Mouse (Mus musculus) heart, adult 9 months (tissue): ENCODE measurements around the gene Ubr4.
"Not testable (repeated sequence)": the region's sequence is repeated elsewhere in the genome, so short reads cannot be mapped to it uniquely, and the experiment has no call there.

Experiments
- DNase-seq, 2 experiments: peaks; one replicate each; pipeline ENCODE4 v3.0.0; 2022; ENCODE audit warnings: low spot score in 2 of 2

The Ubr4 gene

GRCm38 (mm10) chr4:139484496-139484895 lies 132.1 kb downstream of the Ubr4 start:
- DNase-seq: no peak

DNA sequence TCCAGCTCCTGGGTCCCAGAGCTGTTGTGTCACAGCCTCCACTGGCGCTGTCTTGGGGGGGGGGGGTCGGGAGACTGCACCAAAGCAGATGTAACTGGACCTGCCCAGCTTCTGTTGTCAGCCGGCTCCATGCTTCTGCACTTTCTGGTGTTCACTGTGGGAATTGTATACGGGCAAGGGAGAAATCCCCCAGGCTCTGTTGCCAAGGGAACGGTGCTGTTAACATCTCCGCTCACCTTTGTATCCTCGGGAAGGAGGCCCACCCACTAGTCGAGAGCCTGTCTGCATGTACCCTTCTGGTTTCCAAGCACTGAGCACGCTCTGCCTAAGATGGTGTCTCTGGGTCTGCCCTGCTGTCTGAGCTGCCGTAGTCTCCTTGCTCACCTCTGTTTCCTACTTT lies 134.7 kb downstream of the Ubr4 start:
- DNase-seq: no peak

DNA sequence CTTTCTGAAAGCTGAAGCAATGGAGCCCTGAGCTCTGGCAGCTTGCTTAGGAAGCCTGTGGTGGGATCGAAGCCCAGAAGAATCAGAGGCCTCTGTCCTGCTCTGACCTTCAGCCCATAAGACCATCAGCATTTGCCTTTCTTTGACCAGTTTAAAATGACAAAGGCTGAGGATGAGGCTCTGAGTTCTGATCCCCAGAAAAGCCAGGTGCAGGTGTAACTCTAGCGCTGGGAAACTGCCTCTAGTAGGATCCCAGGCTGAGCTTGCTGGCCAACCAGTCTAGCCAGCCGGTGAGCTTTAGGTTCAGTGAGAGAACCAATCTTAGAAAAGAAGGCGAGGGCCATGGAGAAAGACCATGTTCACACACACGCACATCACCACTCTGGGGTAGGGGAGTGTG lies 135.9 kb downstream of the Ubr4 start:
- DNase-seq: no peak

DNA sequence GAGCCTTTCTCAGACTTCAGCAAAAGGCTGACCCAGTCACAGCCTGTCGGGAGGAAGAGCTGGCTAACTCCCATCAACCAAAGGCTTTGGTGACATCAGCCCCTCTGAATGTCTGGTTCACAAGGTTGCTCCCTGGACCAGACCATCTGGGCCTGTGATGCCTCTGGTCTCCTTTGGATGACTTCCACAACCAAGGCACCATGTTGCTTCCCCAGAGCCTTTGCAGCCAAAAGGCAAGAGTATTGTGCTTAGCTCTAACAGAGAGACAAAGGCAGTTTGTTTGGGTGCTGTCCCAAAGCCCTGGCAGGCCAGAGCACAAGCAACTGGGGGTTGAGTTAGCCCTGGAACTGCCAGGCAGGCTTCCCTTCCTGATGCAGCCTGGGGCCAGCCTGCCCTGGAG lies 137.5 kb downstream of the Ubr4 start:
- DNase-seq: peak; percentile 20 to 39

DNA sequence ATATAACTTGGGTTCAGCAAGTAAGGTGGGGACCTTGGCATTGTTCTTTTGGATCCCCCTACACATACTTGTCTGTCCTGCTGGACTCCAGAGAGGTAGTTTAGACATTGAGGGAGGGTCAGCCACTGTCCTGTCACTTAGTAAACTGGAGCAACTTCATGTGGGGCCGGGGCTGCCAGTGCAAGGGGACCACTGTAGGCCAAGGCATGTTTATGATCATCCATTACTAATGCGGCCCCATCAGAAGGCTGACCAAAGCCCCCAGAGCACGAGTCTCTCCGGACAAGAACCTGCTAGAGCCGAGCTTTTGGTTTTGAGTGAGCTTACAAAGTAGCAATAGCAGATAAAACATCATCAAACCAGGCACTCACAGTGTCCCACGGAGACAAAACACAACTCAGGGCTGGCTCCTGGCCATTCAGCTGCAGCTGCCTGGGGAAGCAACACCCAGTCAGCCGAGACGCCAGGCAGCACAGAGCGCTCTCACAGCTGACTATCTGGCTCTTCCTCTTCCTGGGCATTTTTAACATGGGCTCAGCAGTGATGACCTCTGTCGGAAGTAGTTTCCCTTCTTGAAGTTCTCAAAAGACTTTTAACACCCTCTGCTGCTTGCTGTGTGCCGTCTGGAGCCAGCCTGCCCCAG lies 138.1 kb downstream of the Ubr4 start:
- peak; percentile 64 to 78 for DNase-seq

DNA sequence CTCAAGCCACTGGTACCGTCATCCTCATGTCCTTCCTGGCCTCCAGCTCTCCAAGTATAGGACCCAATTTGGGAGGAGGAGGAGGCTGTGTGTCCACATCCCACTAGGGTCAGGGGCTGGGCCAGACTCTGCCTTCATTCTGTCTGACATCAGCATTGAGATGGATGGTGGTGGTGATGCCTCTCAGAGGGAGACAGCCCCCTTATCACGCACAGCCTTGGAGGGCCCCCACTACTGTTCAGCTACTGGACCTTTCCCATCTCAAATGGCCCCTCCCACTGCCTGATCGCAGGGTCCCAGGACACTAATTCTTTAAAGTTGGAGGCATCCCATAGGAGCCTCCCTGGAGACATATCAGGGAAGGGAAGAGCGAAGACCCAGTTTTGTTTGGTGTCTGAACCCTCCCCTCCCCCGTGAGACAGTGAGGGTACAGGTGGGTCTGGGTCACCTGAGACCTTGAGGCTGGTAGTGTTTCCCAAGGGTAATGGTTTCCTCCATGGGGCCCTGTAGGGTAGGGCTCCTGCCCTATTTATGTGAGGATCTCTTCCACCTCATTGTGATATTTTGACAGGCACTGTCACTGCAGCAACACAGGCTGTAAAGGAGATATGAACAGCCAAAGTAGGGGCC lies 139.2 kb downstream of the Ubr4 start:
- no peak for DNase-seq

GRCm38 (mm10) chr4:139492258-139492833 lies 139.9 kb downstream of the Ubr4 start:
- DNase-seq: no peak

DNA sequence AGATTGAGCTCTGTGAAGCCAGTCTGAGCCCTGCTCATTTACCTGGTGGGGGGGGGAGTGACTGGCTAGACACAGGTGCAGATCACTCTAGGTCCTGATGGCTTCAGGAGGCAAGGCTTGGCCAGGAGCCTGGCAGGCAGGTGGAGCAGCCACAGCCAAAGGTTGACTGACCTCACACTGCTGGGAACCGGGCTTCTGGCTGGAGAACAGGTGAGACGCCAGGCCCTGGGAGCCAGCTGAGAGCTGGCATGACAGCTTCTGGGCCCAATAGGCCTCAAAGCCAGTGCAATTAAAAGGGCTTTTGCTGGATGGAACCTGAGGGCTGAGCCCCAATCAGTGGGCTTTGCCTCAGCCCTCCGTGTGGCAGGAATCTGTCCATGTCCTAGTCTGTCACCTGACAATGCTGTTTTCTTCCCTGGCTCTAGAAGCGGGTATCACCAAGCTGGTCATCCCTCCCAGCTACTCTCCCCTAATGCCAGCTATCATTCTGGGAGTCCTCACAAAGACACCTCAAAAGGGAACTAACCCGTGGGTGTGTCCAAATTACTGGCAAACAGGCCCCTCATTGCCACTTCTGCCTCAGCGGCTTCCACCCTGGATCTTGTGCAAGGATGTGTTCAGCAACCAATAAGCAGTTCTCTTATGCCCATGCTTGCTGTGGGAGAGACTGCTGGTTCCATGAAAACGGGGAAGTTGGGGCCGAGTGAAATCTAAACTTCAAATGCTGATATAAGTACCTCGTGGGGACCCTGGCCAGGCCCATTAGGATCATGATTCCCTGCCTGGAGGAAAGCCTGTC lies 141.0 kb downstream of the Ubr4 start:
- DNase-seq: peak; percentile 37 to 68

DNA sequence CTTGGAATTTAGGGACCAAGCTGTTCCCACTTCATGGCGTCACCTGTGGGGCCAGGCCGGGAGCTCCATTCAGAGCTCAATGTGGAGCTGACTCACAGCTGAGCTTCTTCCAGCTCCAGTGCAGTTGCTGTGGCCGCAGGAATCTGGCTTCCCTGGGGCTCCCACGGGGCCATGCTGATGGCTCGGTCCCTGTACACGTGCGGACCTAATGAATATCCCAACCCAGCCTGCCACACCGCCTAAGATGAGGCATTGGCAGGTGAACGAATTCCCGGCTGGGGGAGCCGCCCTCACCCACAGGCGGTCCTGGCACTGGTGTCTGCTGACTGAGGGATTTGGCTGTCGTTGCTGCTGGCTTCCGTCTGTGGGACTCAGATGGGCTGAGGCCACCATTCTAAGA lies 148.4 kb downstream of the Ubr4 start:
- DNase-seq: peak; percentile 39

DNA sequence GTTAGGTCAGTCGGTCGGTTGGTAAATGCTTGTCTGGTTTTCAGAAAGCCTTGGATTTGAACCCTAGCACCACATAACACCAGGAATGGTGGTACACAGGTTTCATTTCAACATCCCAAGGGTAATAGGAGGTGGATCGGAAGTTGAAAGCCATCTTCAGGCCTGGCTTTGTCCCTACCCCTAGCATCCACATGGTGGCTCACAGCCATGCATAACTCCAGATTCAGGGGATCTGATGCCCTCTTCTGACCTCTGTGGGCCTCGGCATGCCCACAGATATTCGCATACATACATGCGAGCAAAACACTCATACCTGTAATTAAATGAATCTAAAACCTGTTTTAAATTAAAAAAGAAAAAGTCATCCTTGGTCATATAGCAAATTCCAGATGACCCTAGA lies 149.3 kb downstream of the Ubr4 start:
- DNase-seq: no peak

GRCm38 (mm10) chr4:139503919-139504318 lies 151.5 kb downstream of the Ubr4 start:
- no peak for DNase-seq

DNA sequence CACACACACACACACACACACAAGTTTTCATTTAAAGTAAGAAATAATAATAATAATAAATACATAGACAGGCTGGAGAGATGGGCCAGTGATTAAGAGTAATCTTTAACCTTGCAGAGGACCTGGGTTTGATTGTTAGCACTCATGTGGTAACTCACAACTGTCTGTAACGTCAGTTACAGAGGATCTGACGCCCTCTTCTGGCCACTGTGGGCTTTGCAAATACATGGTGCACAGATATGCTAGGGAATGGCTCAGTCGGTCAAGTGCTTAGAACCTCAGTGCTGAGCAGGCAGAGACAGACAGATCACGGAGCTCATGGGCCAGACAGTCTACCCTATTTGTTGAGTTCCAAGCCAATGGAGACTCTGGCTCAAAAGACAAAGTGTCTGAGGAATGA lies 153.3 kb downstream of the Ubr4 start:
- DNase-seq: no peak

GRCm38 (mm10) chr4:139506727-139507126 lies 154.3 kb downstream of the Ubr4 start:
- DNase-seq: no peak

DNA sequence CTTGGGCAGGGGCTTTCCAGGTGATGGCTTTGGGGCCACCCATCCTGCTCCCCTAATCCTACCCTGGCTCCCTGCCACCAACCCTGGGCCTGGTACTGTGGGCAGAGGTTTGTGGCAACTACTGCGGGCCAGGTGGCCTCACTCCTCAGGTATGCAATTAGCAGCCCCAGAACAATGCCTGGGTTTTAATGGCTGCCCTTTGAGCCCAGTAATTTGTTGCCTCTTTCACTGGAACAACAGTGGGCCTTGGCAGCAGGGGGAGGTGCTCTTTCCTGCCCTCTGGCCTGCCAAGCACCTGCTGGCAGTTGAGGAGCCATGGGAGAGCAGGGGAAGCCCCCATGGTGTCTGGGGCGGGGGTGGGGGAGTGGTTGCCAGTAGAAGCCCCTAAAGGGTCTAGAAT lies 156.7 kb downstream of the Ubr4 start:
- DNase-seq: no peak

DNA sequence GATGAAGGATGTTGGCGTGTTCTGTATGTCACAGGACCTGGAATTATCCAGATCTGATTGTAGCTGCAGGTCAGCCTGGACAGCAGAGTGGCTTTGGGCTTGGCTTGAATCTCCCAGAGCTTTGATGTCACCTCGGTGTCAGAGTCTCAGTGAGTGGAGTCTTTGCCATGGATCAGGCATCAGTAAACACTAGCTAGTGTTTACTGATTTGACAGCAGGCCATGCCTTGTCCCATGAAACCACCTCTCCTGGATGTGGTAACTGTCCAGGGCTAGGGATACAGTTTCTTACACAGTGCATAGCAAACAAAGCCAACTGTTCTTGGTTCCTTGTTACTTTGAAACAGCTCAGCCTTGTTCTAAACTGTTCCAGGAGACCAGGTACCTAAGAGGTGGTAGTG lies 159.1 kb downstream of the Ubr4 start:
- DNase-seq: no peak

GRCm38 (mm10) chr4:139512985-139513384 lies 160.6 kb downstream of the Ubr4 start:
- no peak for DNase-seq

DNA sequence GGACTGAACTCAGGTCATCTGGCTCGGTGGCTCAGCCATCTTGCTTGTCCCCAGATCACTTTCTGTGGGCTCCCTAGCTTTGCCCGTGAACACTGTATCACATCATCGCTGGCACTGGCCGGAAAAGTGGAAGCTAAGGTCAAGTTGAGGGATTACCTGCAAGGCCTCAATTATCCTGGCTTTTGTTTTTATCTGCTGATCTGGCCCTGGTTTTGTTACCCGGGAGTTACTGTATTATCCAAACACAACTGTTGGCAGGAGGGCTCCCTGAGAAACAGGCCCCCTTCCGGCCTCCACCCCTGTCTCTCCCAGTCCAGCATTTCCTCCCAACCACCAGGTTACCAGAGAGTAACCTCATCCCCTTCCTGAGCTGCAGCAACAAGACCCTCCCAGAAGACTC lies 166.8 kb downstream of the Ubr4 start:
- no peak for DNase-seq

- no peak for DNase-seq
Measured at GRCm38 (mm10) chr4:139521926-139522325, 169.5 kb downstream of the Ubr4 start.

DNA sequence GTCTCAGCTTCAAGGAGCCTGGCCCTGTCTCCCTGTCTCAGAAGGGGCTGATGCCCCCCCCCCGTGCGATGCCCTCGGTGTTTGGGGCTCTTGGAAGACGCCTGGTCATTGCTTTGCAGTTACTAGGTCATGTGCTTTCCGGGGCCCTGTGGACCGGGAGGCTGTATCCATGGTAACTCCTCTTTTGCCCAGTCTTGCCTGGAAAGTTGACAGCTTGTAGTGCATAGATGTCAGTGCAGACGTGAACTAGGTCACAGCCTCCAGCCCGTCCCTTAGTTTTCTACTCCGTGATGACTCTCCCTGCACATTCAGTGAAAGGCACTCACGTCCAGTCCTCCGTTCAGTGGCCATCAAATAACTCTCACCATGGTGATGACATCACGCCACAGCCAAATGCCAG lies 174.1 kb downstream of the Ubr4 start:
- DNase-seq: no peak

DNA sequence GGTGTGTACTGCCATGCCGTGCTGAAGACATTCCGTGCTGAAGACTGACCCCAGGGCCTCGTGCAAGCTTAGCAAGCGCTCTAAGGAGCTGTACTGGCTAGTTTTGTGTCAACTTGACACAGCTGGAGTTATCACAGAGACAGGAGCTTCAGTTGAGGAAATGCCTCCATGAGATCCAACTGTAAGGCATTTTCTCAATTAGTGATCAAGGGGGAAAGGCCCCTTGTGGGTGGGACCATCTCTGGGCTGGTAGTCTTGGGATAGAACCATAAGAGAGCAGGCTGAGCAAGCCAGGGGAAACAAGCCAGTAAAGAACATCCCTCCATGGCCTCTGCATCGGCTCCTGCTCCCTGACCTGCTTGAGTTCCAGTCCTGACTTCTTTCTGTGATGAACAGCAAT lies 177.8 kb downstream of the Ubr4 start, which contains the start of gene Iffo2:
Gene Iffo2, plus strand, starts transcription at position 301 of the 400 bp plus-strand sequence.
- DNase-seq: not testable (repeated sequence)

- no peak for DNase-seq
Measured at GRCm38 (mm10) chr4:139532081-139532480, 179.7 kb downstream of the Ubr4 start.

DNA sequence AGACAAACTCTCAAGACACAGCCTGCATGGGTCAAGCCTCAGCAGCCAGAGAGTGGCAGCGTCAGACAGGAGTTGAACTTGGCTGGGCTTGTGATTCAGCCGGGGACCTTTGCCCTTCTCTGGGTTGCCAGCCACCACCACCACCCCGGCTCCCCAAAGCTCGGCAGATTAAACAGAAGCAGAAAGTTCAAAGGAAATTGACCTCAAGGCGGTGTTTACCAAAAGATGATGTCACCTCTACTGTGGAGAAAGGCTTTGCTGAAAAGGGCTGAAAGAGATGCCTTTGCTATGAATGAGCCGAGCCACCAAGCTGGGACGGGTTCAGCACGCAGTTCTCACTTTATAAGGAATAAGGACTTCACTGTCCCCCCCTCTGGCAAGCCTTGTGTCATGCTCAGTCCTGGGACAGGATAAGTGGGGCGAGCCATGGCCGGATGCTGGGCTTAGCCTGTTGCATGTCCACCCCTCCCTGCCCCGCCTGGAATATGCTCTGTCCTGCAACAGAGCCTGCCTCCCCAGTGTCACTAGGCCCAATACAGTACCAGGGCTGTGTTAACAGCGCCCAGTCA lies 182.8 kb downstream of the Ubr4 start:
- peak; percentile 47 to 53 for DNase-seq
